Mouse (Mus musculus): Measurements from ENCODE around the gene Ppp6c. TPM values are rescaled to one million over a fixed set of nuclear protein-coding genes. Genes with fewer than 3 reads are reported as not detected.

Gene Ppp6c
- polyA plus RNA-seq, 2 experiments, result 21.9 to 53.0 TPM

GRCm38 (mm10) chr2:39224621-39225020, 1.6 kb downstream of the Ppp6c start:
- Histone ChIP-seq H3K4me2 (ENCODE audit: low read depth) (peak overlapping the region; percentile 89), H3K4me3 (ENCODE audit: insufficient read depth in 1 of 2, low read depth in 2 of 2, low read length in 2 of 2) (peak overlapping the region; percentile 78 to 80), H3K9me3 (ENCODE audit: control insufficient read depth, low read length) (no peaks in the 10 kb centered on the region), H3K4me1 (replicated peaks; ENCODE audit: control insufficient read depth in 2 of 2, insufficient read depth in 2 of 2, low read length in 1 of 2) (peaks cover 21 to 24% of the 10 kb centered on the region in 2 experiments), H3K9ac (replicated peaks) (peak overlapping the region; percentile 91), H3K27me3 (ENCODE audit: control insufficient read depth, insufficient read depth, low read length) (no peaks in the 10 kb centered on the region), H3K36me3 (replicated peaks; ENCODE audit: control insufficient read depth, insufficient read depth, low read depth) (no peaks in the 10 kb centered on the region), H3K27ac (peak overlapping the region; percentile 37; the same call in 1 of the 2 replicates)
- ATAC-seq (ENCODE audit: insufficient read depth) (no peak), DNase-seq (ENCODE audit: low read depth in 3 of 3, low spot score in 3 of 3) (no peak)
- TF ChIP-seq CTCF (IDR thresholded peaks at IDR 0.05; ENCODE audit: low read depth) (peak; percentile 32; the same call in 1 of the 2 replicates), EP300 (IDR thresholded peaks at IDR 0.05; ENCODE audit: low read depth) (no peak)

GRCm38 (mm10) chr2:39220010-39220409, 6.2 kb downstream of the Ppp6c start:
- no peak overlapping the region for H3K4me3 ChIP-seq (ENCODE audit: insufficient read depth in 1 of 2, low read depth in 2 of 2, low read length in 2 of 2)
- H3K27ac ChIP-seq, result no peak overlapping the region
- WGBS (ENCODE audit: insufficient replicate concordance), result 86% methylated on average over 6 of the region's 6 CpGs
- no peak overlapping the region for H3K4me2 ChIP-seq (ENCODE audit: low read depth)
- no peak for DNase-seq (ENCODE audit: low read depth in 3 of 3, low spot score in 3 of 3)
- no peaks in the 10 kb centered on the region for H3K27me3 ChIP-seq (ENCODE audit: control insufficient read depth, insufficient read depth, low read length)
- H3K36me3 ChIP-seq (replicated peaks; ENCODE audit: control insufficient read depth, insufficient read depth, low read depth), result no peaks in the 10 kb centered on the region
- H3K9ac ChIP-seq (replicated peaks), result no peak overlapping the region
- H3K9me3 ChIP-seq (ENCODE audit: control insufficient read depth, low read length), result no peaks in the 10 kb centered on the region
- no peak for ATAC-seq (ENCODE audit: insufficient read depth)
- TF ChIP-seq EP300 (IDR thresholded peaks at IDR 0.05; ENCODE audit: low read depth) (no peak), CTCF (IDR thresholded peaks at IDR 0.05; ENCODE audit: low read depth) (no peak)
- peaks cover 21 to 23% of the 10 kb centered on the region in 2 experiments for H3K4me1 ChIP-seq (replicated peaks; ENCODE audit: control insufficient read depth in 2 of 2, insufficient read depth in 2 of 2, low read length in 1 of 2)

GRCm38 (mm10) chr2:39219034-39219433, 7.2 kb downstream of the Ppp6c start:
- DNase-seq (ENCODE audit: low read depth in 3 of 3, low spot score in 3 of 3) (no peak), ATAC-seq (ENCODE audit: insufficient read depth) (no peak)
- no peak for TF ChIP-seq EP300 (IDR thresholded peaks at IDR 0.05; ENCODE audit: low read depth)
- no peak for TF ChIP-seq CTCF (IDR thresholded peaks at IDR 0.05; ENCODE audit: low read depth)
- Histone ChIP-seq H3K4me3 (ENCODE audit: insufficient read depth in 1 of 2, low read depth in 2 of 2, low read length in 2 of 2) (no peak overlapping the region), H3K4me2 (ENCODE audit: low read depth) (no peak overlapping the region), H3K27me3 (ENCODE audit: control insufficient read depth, insufficient read depth, low read length) (no peaks in the 10 kb centered on the region), H3K36me3 (replicated peaks; ENCODE audit: control insufficient read depth, insufficient read depth, low read depth) (no peaks in the 10 kb centered on the region), H3K4me1 (replicated peaks; ENCODE audit: control insufficient read depth in 2 of 2, insufficient read depth in 2 of 2, low read length in 1 of 2) (peaks cover 11 to 14% of the 10 kb centered on the region in 2 experiments), H3K9me3 (ENCODE audit: control insufficient read depth, low read length) (no peaks in the 10 kb centered on the region), H3K9ac (replicated peaks) (no peak overlapping the region), H3K27ac (no peak overlapping the region)
- WGBS (ENCODE audit: insufficient replicate concordance), result 74% methylated on average over 3 of the region's 3 CpGs

- Histone ChIP-seq H3K27me3 (ENCODE audit: control insufficient read depth, insufficient read depth, low read length) (no peaks in the 10 kb centered on the region), H3K9me3 (ENCODE audit: control insufficient read depth, low read length) (no peaks in the 10 kb centered on the region), H3K9ac (replicated peaks) (no peak overlapping the region), H3K27ac (no peak overlapping the region), H3K4me2 (ENCODE audit: low read depth) (no peak overlapping the region), H3K36me3 (replicated peaks; ENCODE audit: control insufficient read depth, insufficient read depth, low read depth) (no peaks in the 10 kb centered on the region), H3K4me1 (replicated peaks; ENCODE audit: control insufficient read depth in 2 of 2, insufficient read depth in 2 of 2, low read length in 1 of 2) (peaks cover 0 to 2% of the 10 kb centered on the region in 2 experiments; a peak in 1 of 4 replicates), H3K4me3 (ENCODE audit: insufficient read depth in 1 of 2, low read depth in 2 of 2, low read length in 2 of 2) (no peak overlapping the region)
- DNase-seq (ENCODE audit: low read depth in 3 of 3, low spot score in 3 of 3) (no peak), ATAC-seq (ENCODE audit: insufficient read depth) (0 out of 2 replicates have a peak, but pooled peaks have one; percentile 16)
- no peak for TF ChIP-seq CTCF (IDR thresholded peaks at IDR 0.05; ENCODE audit: low read depth)
- no peak for TF ChIP-seq EP300 (IDR thresholded peaks at IDR 0.05; ENCODE audit: low read depth)
- 72% methylated on average over 4 of the region's 4 CpGs for WGBS (ENCODE audit: insufficient replicate concordance)
Observed at GRCm38 (mm10) chr2:39217150-39217549, 9.1 kb downstream of the Ppp6c start.

- H3K36me3 ChIP-seq (replicated peaks; ENCODE audit: control insufficient read depth, insufficient read depth, low read depth), result peaks cover 3% of the 10 kb centered on the region; the same call in 1 of the 2 replicates
- no peak overlapping the region for H3K4me2 ChIP-seq (ENCODE audit: low read depth)
- H3K27ac ChIP-seq, result no peak overlapping the region
- DNase-seq (ENCODE audit: low read depth in 3 of 3, low spot score in 3 of 3), result no peak
- no peaks in the 10 kb centered on the region for H3K4me1 ChIP-seq (replicated peaks; ENCODE audit: control insufficient read depth in 2 of 2, insufficient read depth in 2 of 2, low read length in 1 of 2)
- no peaks in the 10 kb centered on the region for H3K27me3 ChIP-seq (ENCODE audit: control insufficient read depth, insufficient read depth, low read length)
- TF ChIP-seq EP300 (IDR thresholded peaks at IDR 0.05; ENCODE audit: low read depth) (no peak), CTCF (IDR thresholded peaks at IDR 0.05; ENCODE audit: low read depth) (no peak)
- no peak for ATAC-seq (ENCODE audit: insufficient read depth)
- WGBS (ENCODE audit: insufficient replicate concordance), result 86% methylated on average over 4 of the region's 4 CpGs
- no peaks in the 10 kb centered on the region for H3K9me3 ChIP-seq (ENCODE audit: control insufficient read depth, low read length)
- no peak overlapping the region for H3K9ac ChIP-seq (replicated peaks)
- no peak overlapping the region for H3K4me3 ChIP-seq (ENCODE audit: insufficient read depth in 1 of 2, low read depth in 2 of 2, low read length in 2 of 2)
Observed at GRCm38 (mm10) chr2:39210738-39211137, 15.5 kb downstream of the Ppp6c start.
